Mouse (Mus musculus) heart, embryonic 16.5 days (tissue): Measurements from ENCODE around the gene Gm20388. TPM values are rescaled to one million over a fixed set of nuclear protein-coding genes. Genes with fewer than 3 reads are reported as not detected.

ENCODE experiments used
- ATAC-seq: fragments of 200-750 bp; cut with Nextera tagmentation; replicated peaks from 2 replicates; pipeline ENCODE4 v1.8.0; 2017; ENCODE audit warnings: moderate number of reproducible peaks; ENCODE audit not compliant: insufficient read depth, low FRiP score; ENCODE audit errors: extremely low read depth
- H3K27ac ChIP-seq: fragments of 300-500 bp; sonication (generic); 2 replicates; pipeline ENCODE4 v1.5.1; 2014; ENCODE audit warnings: mild to moderate bottlenecking, low read length, control low read depth, moderate library complexity
- H3K27me3 ChIP-seq: fragments of 300-500 bp; sonication (generic); 2 replicates; pipeline ENCODE4 v1.6.1; 2014; ENCODE audit warnings: low read length, mixed read lengths; ENCODE audit not compliant: control insufficient read depth, insufficient read depth
- H3K36me3 ChIP-seq: fragments of 300-500 bp; sonication (generic); 2 replicates; pipeline ENCODE4 v1.6.1; 2014; ENCODE audit not compliant: control insufficient read depth, insufficient read depth
- H3K4me1 ChIP-seq: fragments of 300-500 bp; sonication (generic); 2 replicates; pipeline ENCODE4 v1.6.1; 2014; ENCODE audit warnings: low read length, mixed read lengths; ENCODE audit not compliant: control insufficient read depth, insufficient read depth
- H3K4me2 ChIP-seq: fragments of 300-500 bp; sonication (generic); 2 replicates; pipeline ENCODE4 v1.6.1; 2014; ENCODE audit warnings: low read depth, mild to moderate bottlenecking, control low read depth, low read length
- H3K4me3 ChIP-seq: fragments of 300-500 bp; sonication (generic); 2 replicates; pipeline ENCODE4 v1.5.1; 2014; ENCODE audit warnings: mild to moderate bottlenecking, control low read depth, low read length
- H3K9ac ChIP-seq: fragments of 300-500 bp; sonication (generic); 2 replicates; pipeline ENCODE4 v1.6.1; 2014; ENCODE audit warnings: low read length, control low read depth
- H3K9me3 ChIP-seq: fragments of 300-500 bp; sonication (generic); replicated peaks from 2 replicates; pipeline ENCODE4 v1.6.1; 2016; ENCODE audit warnings: low read length; ENCODE audit not compliant: control insufficient read depth
- WGBS: fragments of 180-500 bp; shearing (Covaris S2); extraction: QIAGEN DNeasy Blood & Tissue Kit; methylation state at CpG from one replicate; pipeline ENCODE4 v1.1.7; 2014; 5-methylcytosine and 5-hydroxymethylcytosine counted together
- polyA plus RNA-seq: library from polyadenylated mRNA; unstranded; fragments of >200 nt; fragmentation: Nextera tagmentation; extraction: Ambion mirVana; gene quantifications from 2 replicates; pipeline ENCODE4 v1.2.1, GENCODE M21; 2015

Gm20388 gene
- polyA plus RNA-seq, 1 experiment from 2014 or later: 4.5 TPM

GRCm38 (mm10) chr8:121877212-121877611 is 1966.6 kb downstream of the Gm20388 start:
- H3K9ac ChIP-seq: no peak overlapping the region
- no peak overlapping the region for H3K4me2 ChIP-seq
- 57% methylated on average over 5 of the region's 5 CpGs for WGBS
- no peak overlapping the region for H3K27ac ChIP-seq
- H3K9me3 ChIP-seq: no peaks in the 10 kb centered on the region
- H3K4me1 ChIP-seq: peaks cover 38% of the 10 kb centered on the region
- no peak overlapping the region for H3K4me3 ChIP-seq
- ATAC-seq: no peak
- H3K27me3 ChIP-seq: 0 out of 2 replicates have a peak, but pooled peaks cover 4% of the 10 kb centered on the region
- no peaks in the 10 kb centered on the region; the same call in 1 of the 2 replicates for H3K36me3 ChIP-seq

- Histone ChIP-seq H3K36me3 (peaks cover 5% of the 10 kb centered on the region; the same call in 1 of the 2 replicates), H3K27me3 (no peaks in the 10 kb centered on the region), H3K4me3 (no peak overlapping the region), H3K4me2 (no peak overlapping the region), H3K9me3 (no peaks in the 10 kb centered on the region), H3K27ac (no peak overlapping the region), H3K9ac (no peak overlapping the region), H3K4me1 (peaks cover 33% of the 10 kb centered on the region)
- ATAC-seq: no peak
- 87% methylated on average over 7 of the region's 7 CpGs for WGBS
Observed at GRCm38 (mm10) chr8:121877828-121878480, 1967.3 kb downstream of the Gm20388 start.

GRCm38 (mm10) chr8:121879712-121880111 is 1969.1 kb downstream of the Gm20388 start:
- no peaks in the 10 kb centered on the region for H3K9me3 ChIP-seq
- H3K36me3 ChIP-seq: peaks cover 13% of the 10 kb centered on the region; the same call in 1 of the 2 replicates
- no peak overlapping the region for H3K27ac ChIP-seq
- H3K4me3 ChIP-seq: no peak overlapping the region
- H3K4me1 ChIP-seq: peaks cover 26% of the 10 kb centered on the region
- H3K9ac ChIP-seq: no peak overlapping the region
- H3K27me3 ChIP-seq: no peaks in the 10 kb centered on the region
- no peak overlapping the region for H3K4me2 ChIP-seq
- no peak for ATAC-seq
- 88% methylated on average over 3 of the region's 3 CpGs for WGBS

- no peak overlapping the region for H3K4me2 ChIP-seq
- H3K27me3 ChIP-seq: no peaks in the 10 kb centered on the region
- H3K4me1 ChIP-seq: peaks cover 15% of the 10 kb centered on the region
- H3K9ac ChIP-seq: no peak overlapping the region
- H3K36me3 ChIP-seq: peaks cover 21% of the 10 kb centered on the region; the same call in 1 of the 2 replicates
- no peaks in the 10 kb centered on the region for H3K9me3 ChIP-seq
- H3K4me3 ChIP-seq: no peak overlapping the region
- WGBS: 18% methylated on average over 1 of the region's 1 CpGs
- peak overlapping the region; percentile 59 for H3K27ac ChIP-seq
- ATAC-seq: peak; percentile 72
Observed at GRCm38 (mm10) chr8:121880818-121881217, 1970.2 kb downstream of the Gm20388 start.

GRCm38 (mm10) chr8:121881921-121882320 is 1971.3 kb downstream of the Gm20388 start:
- H3K27me3 ChIP-seq: no peaks in the 10 kb centered on the region
- peak overlapping the region; percentile 59 for H3K27ac ChIP-seq

GRCm38 (mm10) chr8:121884181-121884580 is 1973.5 kb downstream of the Gm20388 start:
- peaks cover 15% of the 10 kb centered on the region for H3K4me1 ChIP-seq
- 84% methylated on average over 3 of the region's 3 CpGs for WGBS
- no peak for ATAC-seq

More at GRCm38 (mm10) chr8:121881921-121882320, 1971.3 kb downstream of the Gm20388 start:
- Histone ChIP-seq H3K4me1 (peaks cover 15% of the 10 kb centered on the region), H3K9ac (no peak overlapping the region; the same call in 1 of the 2 replicates), H3K36me3 (peaks cover 21% of the 10 kb centered on the region; the same call in 1 of the 2 replicates), H3K4me3 (no peak overlapping the region), H3K4me2 (no peak overlapping the region), H3K9me3 (no peaks in the 10 kb centered on the region)
- WGBS: 94% methylated on average over 5 of the region's 5 CpGs
- no peak for ATAC-seq

GRCm38 (mm10) chr8:121885001-121885400 is 1974.4 kb downstream of the Gm20388 start:
- Histone ChIP-seq H3K4me2 (no peak overlapping the region), H3K27me3 (no peaks in the 10 kb centered on the region), H3K9ac (no peak overlapping the region), H3K36me3 (peaks cover 25% of the 10 kb centered on the region), H3K9me3 (no peaks in the 10 kb centered on the region), H3K4me1 (peaks cover 15% of the 10 kb centered on the region), H3K27ac (no peak overlapping the region), H3K4me3 (no peak overlapping the region)
- ATAC-seq: no peak
- WGBS: 91% methylated on average over 9 of the region's 9 CpGs

More at GRCm38 (mm10) chr8:121884181-121884580, 1973.5 kb downstream of the Gm20388 start:
- no peaks in the 10 kb centered on the region for H3K27me3 ChIP-seq
- H3K4me3 ChIP-seq: no peak overlapping the region
- H3K4me2 ChIP-seq: no peak overlapping the region
- no peak overlapping the region for H3K9ac ChIP-seq
- peaks cover 25% of the 10 kb centered on the region for H3K36me3 ChIP-seq
- no peaks in the 10 kb centered on the region for H3K9me3 ChIP-seq
- H3K27ac ChIP-seq: no peak overlapping the region

GRCm38 (mm10) chr8:121885433-121885832 is 1974.8 kb downstream of the Gm20388 start:
- no peaks in the 10 kb centered on the region for H3K9me3 ChIP-seq
- H3K27me3 ChIP-seq: no peaks in the 10 kb centered on the region
- peaks cover 25% of the 10 kb centered on the region for H3K36me3 ChIP-seq
- 85% methylated on average over 6 of the region's 6 CpGs for WGBS
- peaks cover 15% of the 10 kb centered on the region for H3K4me1 ChIP-seq
- ATAC-seq: no peak
- H3K9ac ChIP-seq: no peak overlapping the region
- no peak overlapping the region for H3K27ac ChIP-seq
- no peak overlapping the region for H3K4me3 ChIP-seq
- H3K4me2 ChIP-seq: no peak overlapping the region

GRCm38 (mm10) chr8:121887547-121887946 is 1976.9 kb downstream of the Gm20388 start:
- H3K27ac ChIP-seq: no peak overlapping the region
- H3K4me3 ChIP-seq: no peak overlapping the region
- no peaks in the 10 kb centered on the region for H3K9me3 ChIP-seq
- WGBS: 75% methylated on average over 1 of the region's 1 CpGs
- H3K4me1 ChIP-seq: peaks cover 2% of the 10 kb centered on the region; the same call in 1 of the 2 replicates
- no peak for ATAC-seq
- H3K4me2 ChIP-seq: no peak overlapping the region
- no peak overlapping the region for H3K9ac ChIP-seq
- H3K27me3 ChIP-seq: no peaks in the 10 kb centered on the region
- peaks cover 22% of the 10 kb centered on the region for H3K36me3 ChIP-seq
